Mouse (Mus musculus) cerebellum, adult 2 months (tissue): ENCODE data around the gene Akr1b10.

Source experiments
- CTCF ChIP-seq: fragments of 200-500 bp; IDR thresholded peaks from 2 replicates; pipeline ENCODE4 v1.5.1; 2011; ENCODE audit warnings: low read depth, mild to moderate bottlenecking, control low read depth, low read length, moderate library complexity, borderline replicate concordance; ENCODE audit not compliant: insufficient read depth
- POLR2A ChIP-seq: fragments of 200-500 bp; IDR thresholded peaks from 2 replicates; pipeline ENCODE4 v1.6.1; 2011; ENCODE audit warnings: low read length, control low read depth, borderline replicate concordance; ENCODE audit not compliant: insufficient read depth

DNA sequence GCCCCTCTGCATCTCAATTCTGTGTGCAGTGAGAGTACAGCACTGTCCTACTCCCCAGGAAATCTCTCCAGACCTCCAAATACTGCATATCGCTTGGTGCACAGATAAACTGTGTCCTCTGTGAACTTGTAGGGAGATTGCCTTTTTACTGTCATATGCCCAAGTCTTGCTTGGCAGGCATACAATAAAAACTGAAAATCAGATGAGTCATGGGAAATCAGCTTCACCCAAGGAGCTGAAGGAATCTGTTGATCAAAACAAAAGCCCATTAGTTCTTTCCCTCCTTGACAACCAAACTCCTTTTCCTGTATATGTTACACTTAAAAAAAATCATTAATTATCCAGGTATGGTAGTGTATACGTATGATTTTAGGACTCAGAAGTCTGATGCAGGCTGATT, 59.8 kb downstream of the Akr1b10 start:
- TF ChIP-seq POLR2A (no peak), CTCF (no peak)
